Mouse (Mus musculus) embryonic fibroblast, embryonic 13.5 days (primary cell): ENCODE results near the gene Rheb. TPM values are rescaled to one million over a fixed set of nuclear protein-coding genes. Genes with fewer than 3 reads are reported as not detected.
A peak's percentile ranks its signal among the peaks of the same experiment; 100 is the strongest.

Experiments used
- H3K27ac ChIP-seq: 2 replicates; pipeline ENCODE4 v1.5.1; 2012; ENCODE audit warnings: low read length, control low read depth, inconsistent platforms; ENCODE audit not compliant: insufficient read depth
- H3K4me1 ChIP-seq: 2 replicates; pipeline ENCODE4 v1.6.1; 2011; ENCODE audit warnings: low read length; ENCODE audit not compliant: control insufficient read depth, insufficient read depth
- H3K4me3 ChIP-seq: 2 replicates; pipeline ENCODE4 v1.5.1; 2011; ENCODE audit warnings: mild to moderate bottlenecking, control low read depth, low read length; ENCODE audit not compliant: insufficient read depth
- CTCF ChIP-seq: IDR thresholded peaks from 2 replicates; pipeline ENCODE4 v1.5.1; 2011; ENCODE audit warnings: mild to moderate bottlenecking, control low read depth, low read length, moderate library complexity, borderline replicate concordance; ENCODE audit not compliant: insufficient read depth
- POLR2A ChIP-seq: IDR thresholded peaks from 2 replicates; pipeline ENCODE4 v1.6.1; 2011; ENCODE audit warnings: low read depth, mild to moderate bottlenecking, control low read depth, low read length, moderate library complexity
- polyA plus RNA-seq: library from polyadenylated mRNA; stranded (reverse); fragments of >200 nt; gene quantifications from 2 replicates; pipeline ENCODE4 v1.2.4, GENCODE M21; 2011; ENCODE audit warnings: low read depth; ENCODE audit not compliant: missing spikeins, insufficient read length

Rheb gene
- polyA plus RNA-seq = 147 and 150 TPM in 2 replicates

- Histone ChIP-seq H3K4me3 (peak within 1 kb of the TSS; percentile 100), H3K27ac (peak within 1 kb of the TSS; percentile 100), H3K4me1 (peaks cover 11% of the 10 kb centered on the region)
- TF ChIP-seq CTCF (no peak), POLR2A (peak; percentile 98)
Measured at GRCm38 (mm10) chr5:24842274-24843102, at the start of gene Rheb. Gene Rheb, minus strand, starts transcription at chr5:24842624.

GRCm38 (mm10) chr5:24889860-24890259 is 47.4 kb upstream of the Rheb start:
- Histone ChIP-seq H3K4me3 (no peak overlapping the region), H3K27ac (peak overlapping the region; percentile 34), H3K4me1 (peaks cover 22% of the 10 kb centered on the region)
- TF ChIP-seq POLR2A (no peak), CTCF (no peak)

- Histone ChIP-seq H3K27ac (peak overlapping the region; percentile 59), H3K4me1 (peaks cover 22% of the 10 kb centered on the region), H3K4me3 (no peak overlapping the region)
- TF ChIP-seq CTCF = no peak
- TF ChIP-seq POLR2A = no peak
Measured at GRCm38 (mm10) chr5:24888874-24889591, 46.6 kb upstream of the Rheb start.

- Histone ChIP-seq H3K27ac (peak overlapping the region; percentile 4; the same call in 1 of the 2 replicates), H3K4me1 (peaks cover 22% of the 10 kb centered on the region), H3K4me3 (no peak overlapping the region)
- TF ChIP-seq POLR2A (no peak), CTCF (no peak)
Measured at GRCm38 (mm10) chr5:24887271-24887670, 44.8 kb upstream of the Rheb start.

- H3K4me3 ChIP-seq = no peak overlapping the region
- TF ChIP-seq POLR2A = no peak
- TF ChIP-seq CTCF = no peak
- H3K4me1 ChIP-seq = no peaks in the 10 kb centered on the region
- H3K27ac ChIP-seq = no peak overlapping the region
Measured at GRCm38 (mm10) chr5:24878713-24879112, 36.3 kb upstream of the Rheb start.

GRCm38 (mm10) chr5:24877836-24878624 is 35.6 kb upstream of the Rheb start:
- H3K27ac ChIP-seq = no peak overlapping the region
- H3K4me3 ChIP-seq = no peak overlapping the region
- no peak for TF ChIP-seq POLR2A
- no peak for TF ChIP-seq CTCF
- H3K4me1 ChIP-seq = no peaks in the 10 kb centered on the region

GRCm38 (mm10) chr5:24876653-24877052 is 34.2 kb upstream of the Rheb start:
- H3K4me1 ChIP-seq = no peaks in the 10 kb centered on the region
- no peak overlapping the region for H3K27ac ChIP-seq
- H3K4me3 ChIP-seq = no peak overlapping the region
- TF ChIP-seq POLR2A = no peak
- no peak for TF ChIP-seq CTCF

- peaks cover 2% of the 10 kb centered on the region; the same call in 1 of the 2 replicates for H3K4me1 ChIP-seq
- no peak overlapping the region for H3K27ac ChIP-seq
- no peak for TF ChIP-seq POLR2A
- no peak for TF ChIP-seq CTCF
- no peak overlapping the region for H3K4me3 ChIP-seq
Measured at GRCm38 (mm10) chr5:24874111-24874510, 31.7 kb upstream of the Rheb start.

- no peak for TF ChIP-seq CTCF
- no peak for TF ChIP-seq POLR2A
- H3K4me1 ChIP-seq = peaks cover 2% of the 10 kb centered on the region; the same call in 1 of the 2 replicates
Measured at GRCm38 (mm10) chr5:24873221-24873620, 30.8 kb upstream of the Rheb start.

More at GRCm38 (mm10) chr5:24873221-24873620, 30.8 kb upstream of the Rheb start:
- Histone ChIP-seq H3K4me3 (no peak overlapping the region), H3K27ac (no peak overlapping the region)
